Mouse (Mus musculus) MEL (cell line): ENCODE measurements at regions not wholly inside any gene's neighbourhood (a gene's known extent, or its start where the extent isn't known, plus 50 kb on each side); places are given as distances from the start of the nearest gene placed in this dataset.
A peak's percentile ranks its signal among the peaks of the same experiment; 100 is the strongest.

Experiments
- DNase-seq: peaks from one replicate; pipeline ENCODE4 v3.0.0; 2011; ENCODE audit warnings: low read depth, low spot score
- H3K27ac ChIP-seq: 2 replicates; pipeline ENCODE4 v1.5.1; 2012; ENCODE audit warnings: low read depth, mild to moderate bottlenecking, control low read depth, low read length, moderate library complexity; ENCODE audit not compliant: control insufficient read depth
- H3K27me3 ChIP-seq, 2 experiments: fragments of 150-350 bp in 1 of 2; sonication (generic) in 1 of 2; 2 replicates each; pipeline ENCODE4 v1.6.1; 2012; ENCODE audit warnings: low read length in 2 of 2, mild to moderate bottlenecking in 2 of 2, improper control_type of control experiment in 1 of 2, moderate library complexity in 1 of 2; ENCODE audit not compliant: insufficient read depth in 2 of 2, control insufficient read depth in 1 of 2
- H3K36me3 ChIP-seq, 2 experiments: 2 replicates each; pipeline ENCODE4 v1.6.1; 2012 to 2014; ENCODE audit warnings: low read length in 2 of 2, improper control_type of control experiment in 1 of 2, inconsistent platforms in 1 of 2, mild to moderate bottlenecking in 1 of 2; ENCODE audit not compliant: insufficient read depth in 2 of 2, control insufficient read depth in 1 of 2
- H3K4me1 ChIP-seq, 2 experiments: fragments of 150-350 bp in 1 of 2; sonication (generic) in 1 of 2; 2 replicates each; pipeline ENCODE4 v1.6.1; 2012; ENCODE audit warnings: low read length in 2 of 2, improper control_type of control experiment in 1 of 2, mild to moderate bottlenecking in 1 of 2; ENCODE audit not compliant: insufficient read depth in 2 of 2, control insufficient read depth in 1 of 2
- H3K4me3 ChIP-seq, 2 experiments: fragments of 150-350 bp in 1 of 2; sonication (generic) in 1 of 2; 2 replicates each; pipeline ENCODE4 v1.5.1; 2012; ENCODE audit warnings: low read depth in 2 of 2, low read length in 2 of 2, mild to moderate bottlenecking in 2 of 2, moderate library complexity in 2 of 2, control low read depth in 1 of 2, improper control_type of control experiment in 1 of 2; ENCODE audit not compliant: control insufficient read depth in 1 of 2, insufficient read depth in 1 of 2
- H3K79me2 ChIP-seq: 2 replicates; pipeline ENCODE4 v1.6.1; 2012; ENCODE audit warnings: mild to moderate bottlenecking, low read length, moderate library complexity; ENCODE audit not compliant: control insufficient read depth, poor library complexity, insufficient read depth
- H3K9ac ChIP-seq: 2 replicates; pipeline ENCODE4 v1.6.1; 2012; ENCODE audit warnings: low read depth, mild to moderate bottlenecking, control low read depth, low read length, moderate library complexity; ENCODE audit not compliant: control insufficient read depth, poor library complexity, severe bottlenecking
- H3K9me3 ChIP-seq: fragments of 150-350 bp; sonication (generic); replicated peaks from 2 replicates; pipeline ENCODE4 v1.6.1; 2012; ENCODE audit warnings: mild to moderate bottlenecking, low read length, improper control_type of control experiment, moderate library complexity; ENCODE audit not compliant: insufficient read depth
- BHLHE40 ChIP-seq: IDR thresholded peaks from 2 replicates; pipeline ENCODE4 v1.6.1; 2012; ENCODE audit warnings: low read depth, mild to moderate bottlenecking, inconsistent platforms, low read length, improper control_type of control experiment, borderline replicate concordance
- CTCF ChIP-seq, 3 experiments: IDR thresholded peaks in 2 of 3; conservative IDR thresholded peaks in 1 of 3; 2 replicates each; pipeline ENCODE4 v1.5.1; 2011 to 2012; ENCODE audit warnings: low read length in 3 of 3, low read depth in 2 of 3, mild to moderate bottlenecking in 2 of 3, improper control_type of control experiment in 1 of 3, inconsistent platforms in 1 of 3, mixed read lengths in 1 of 3, moderate library complexity in 1 of 3; ENCODE audit not compliant: control insufficient read depth in 1 of 3, insufficient read depth in 1 of 3, poor library complexity in 1 of 3, severe bottlenecking in 1 of 3
- EP300 ChIP-seq, 2 experiments: IDR thresholded peaks; 2 replicates each; pipeline ENCODE4 v1.6.1; 2011; ENCODE audit warnings: improper control_type of control experiment in 2 of 2, low read length in 2 of 2, low read depth in 1 of 2, mild to moderate bottlenecking in 1 of 2
- GABPA ChIP-seq: IDR thresholded peaks from 2 replicates; pipeline ENCODE4 v1.6.1; 2012; ENCODE audit warnings: low read depth, mild to moderate bottlenecking, inconsistent platforms, low read length, improper control_type of control experiment, moderate library complexity
- KAT2A ChIP-seq: conservative IDR thresholded peaks from 2 replicates; pipeline ENCODE4 v1.6.1; 2012; ENCODE audit warnings: low read depth, low read length, improper control_type of control experiment, inconsistent platforms
- MEF2A ChIP-seq: IDR thresholded peaks from 2 replicates; pipeline ENCODE4 v1.6.1; 2014; ENCODE audit warnings: low read depth, mild to moderate bottlenecking, inconsistent platforms, low read length, improper control_type of control experiment; ENCODE audit not compliant: poor library complexity, insufficient replicate concordance, severe bottlenecking; ENCODE audit errors: extremely low read depth
- MYB ChIP-seq: IDR thresholded peaks from 2 replicates; pipeline ENCODE4 v1.6.1; 2011; ENCODE audit warnings: mild to moderate bottlenecking, low read depth, low read length, improper control_type of control experiment
- MYC ChIP-seq: IDR thresholded peaks from 2 replicates; pipeline ENCODE4 v1.6.1; 2011; ENCODE audit warnings: low read depth, mild to moderate bottlenecking, low read length, improper control_type of control experiment, moderate library complexity
- NELFE ChIP-seq: IDR thresholded peaks from 2 replicates; pipeline ENCODE4 v1.6.1; 2011; ENCODE audit warnings: low read depth, low read length, improper control_type of control experiment
- POLR2A ChIP-seq, 2 experiments: IDR thresholded peaks; 2 replicates each; pipeline ENCODE4 v1.6.1; 2011 to 2012; ENCODE audit warnings: low read length in 2 of 2, mild to moderate bottlenecking in 2 of 2, control low read depth in 1 of 2, improper control_type of control experiment in 1 of 2, low read depth in 1 of 2, moderate library complexity in 1 of 2; ENCODE audit not compliant: control insufficient read depth in 1 of 2, insufficient read depth in 1 of 2, poor library complexity in 1 of 2
- TCF12 ChIP-seq: IDR thresholded peaks from 2 replicates; pipeline ENCODE4 v1.6.1; 2014; ENCODE audit warnings: low read depth, mild to moderate bottlenecking, inconsistent platforms, low read length, improper control_type of control experiment, moderate library complexity
- UBTF ChIP-seq: IDR thresholded peaks from 2 replicates; pipeline ENCODE4 v1.6.1; 2012; ENCODE audit warnings: low read depth, mild to moderate bottlenecking, inconsistent platforms, low read length, improper control_type of control experiment, moderate library complexity, borderline replicate concordance; ENCODE audit not compliant: insufficient read depth
- USF1 ChIP-seq: IDR thresholded peaks from 2 replicates; pipeline ENCODE4 v1.6.1; 2014; ENCODE audit warnings: low read depth, mild to moderate bottlenecking, inconsistent platforms, low read length, improper control_type of control experiment, moderate library complexity
- USF2 ChIP-seq, 2 experiments: IDR thresholded peaks; 2 replicates each; pipeline ENCODE4 v1.6.1; 2011 to 2012; ENCODE audit warnings: improper control_type of control experiment in 2 of 2, low read length in 2 of 2, borderline replicate concordance in 1 of 2, inconsistent platforms in 1 of 2, low read depth in 1 of 2, mild to moderate bottlenecking in 1 of 2; ENCODE audit not compliant: insufficient read depth in 1 of 2

DNA sequence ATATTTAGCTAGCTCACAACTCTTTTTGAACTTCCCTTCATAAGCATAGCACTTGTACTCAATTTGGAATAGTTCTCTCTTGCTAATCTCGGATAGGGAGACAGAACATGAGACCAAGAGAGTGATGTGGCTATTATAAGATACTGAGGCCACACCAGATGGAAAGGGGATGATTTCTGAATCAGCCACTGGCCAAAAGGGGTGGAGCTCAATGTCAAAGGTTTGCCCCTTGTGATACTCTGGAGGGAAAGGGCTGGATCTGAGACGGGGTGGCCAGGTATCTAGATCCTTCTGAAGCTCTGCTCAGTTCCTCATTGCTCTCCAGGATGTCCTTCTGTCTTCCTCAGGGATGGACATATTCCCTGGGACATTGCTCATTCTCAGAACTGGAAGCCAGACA, 277.6 kb downstream of the Ccser2 start:
- Histone ChIP-seq H3K79me2 (no peaks in the 10 kb centered on the region), H3K36me3 (no peaks in the 10 kb centered on the region), H3K9ac (no peak overlapping the region), H3K27me3 (no peaks in the 10 kb centered on the region; a peak in 1 of 4 replicates), H3K27ac (no peak overlapping the region), H3K9me3 (no peaks in the 10 kb centered on the region)
- no peak for DNase-seq
- no peak for TF ChIP-seq USF1
- no peak for TF ChIP-seq EP300 (IDR thresholded peaks at IDR 0.05; ENCODE audit: low read depth in 1 of 2, low read length in 2 of 2)
- TF ChIP-seq, all 39 proteins: peak for 0
- no peaks in the 10 kb centered on the region for H3K4me1 ChIP-seq
- no peak overlapping the region for H3K4me3 ChIP-seq

DNA sequence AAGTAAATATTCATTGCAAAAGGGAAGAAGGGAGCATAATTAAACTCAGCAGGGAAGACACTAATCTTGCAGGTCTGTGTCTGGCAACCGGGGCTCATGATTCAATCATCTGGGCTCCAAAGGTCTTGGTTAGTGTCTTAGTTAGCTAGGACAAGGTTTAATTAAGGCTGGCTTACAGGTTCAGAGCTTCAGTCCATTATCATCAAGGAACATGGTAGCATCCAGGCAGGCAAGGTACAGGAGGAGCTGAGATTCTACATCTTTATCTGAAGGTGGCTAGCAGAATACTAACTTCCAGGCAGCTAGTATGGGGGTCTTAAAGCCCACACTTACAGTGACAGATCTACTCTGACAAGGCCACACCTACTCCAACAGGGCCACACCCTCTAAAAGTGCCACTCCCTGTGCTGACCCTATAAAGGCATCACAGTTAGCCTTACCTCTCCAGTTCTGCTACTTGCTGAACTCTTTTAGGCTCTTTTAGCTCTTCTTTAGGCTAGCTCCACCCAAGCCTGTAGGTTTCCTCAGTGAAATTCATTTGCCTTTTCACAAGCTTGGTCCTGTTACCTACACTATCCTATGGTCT, 309.8 kb downstream of the Ccser2 start:
- Histone ChIP-seq H3K27ac (no peak overlapping the region), H3K4me1 (no peaks in the 10 kb centered on the region), H3K79me2 (no peaks in the 10 kb centered on the region), H3K9me3 (no peaks in the 10 kb centered on the region), H3K4me3 (no peak overlapping the region), H3K9ac (no peak overlapping the region), H3K27me3 (no peaks in the 10 kb centered on the region), H3K36me3 (no peaks in the 10 kb centered on the region)
- TF ChIP-seq POLR2A (IDR thresholded peaks at IDR 0.05; ENCODE audit: control insufficient read depth in 1 of 2, insufficient read depth in 1 of 2, low read depth in 1 of 2, low read length in 2 of 2, poor library complexity in 1 of 2): no peak
- no peak for TF ChIP-seq GABPA
- no peak for TF ChIP-seq UBTF
- DNase-seq: no peak

DNA sequence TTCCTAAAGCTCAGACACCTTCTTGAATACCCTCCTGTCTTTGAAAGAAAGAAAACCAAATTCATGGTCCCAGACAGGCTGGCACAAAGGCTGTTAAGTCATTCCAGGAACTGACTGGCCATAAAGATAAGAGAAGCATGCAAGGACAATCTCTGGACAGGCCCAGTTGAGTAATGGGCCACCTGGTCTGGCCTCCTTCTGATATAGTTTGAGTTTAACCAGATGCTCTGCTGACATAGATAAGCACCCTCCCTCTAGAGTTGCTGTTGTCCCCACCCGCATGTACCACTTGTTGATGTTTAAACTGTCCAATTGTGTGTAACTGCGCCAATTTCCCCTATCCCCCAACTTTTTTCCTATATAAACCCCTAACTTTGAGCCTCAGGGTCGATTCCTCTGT, 310.4 kb downstream of the Ccser2 start:
- peak; percentile 10; the same call in 1 of the 2 replicates for TF ChIP-seq TCF12
- TF ChIP-seq UBTF: no peak
- Histone ChIP-seq H3K4me3 (no peak overlapping the region), H3K4me1 (no peaks in the 10 kb centered on the region), H3K9me3 (no peaks in the 10 kb centered on the region), H3K79me2 (no peaks in the 10 kb centered on the region), H3K36me3 (no peaks in the 10 kb centered on the region), H3K9ac (no peak overlapping the region), H3K27ac (no peak overlapping the region), H3K27me3 (no peaks in the 10 kb centered on the region)
- no peak for DNase-seq

DNA sequence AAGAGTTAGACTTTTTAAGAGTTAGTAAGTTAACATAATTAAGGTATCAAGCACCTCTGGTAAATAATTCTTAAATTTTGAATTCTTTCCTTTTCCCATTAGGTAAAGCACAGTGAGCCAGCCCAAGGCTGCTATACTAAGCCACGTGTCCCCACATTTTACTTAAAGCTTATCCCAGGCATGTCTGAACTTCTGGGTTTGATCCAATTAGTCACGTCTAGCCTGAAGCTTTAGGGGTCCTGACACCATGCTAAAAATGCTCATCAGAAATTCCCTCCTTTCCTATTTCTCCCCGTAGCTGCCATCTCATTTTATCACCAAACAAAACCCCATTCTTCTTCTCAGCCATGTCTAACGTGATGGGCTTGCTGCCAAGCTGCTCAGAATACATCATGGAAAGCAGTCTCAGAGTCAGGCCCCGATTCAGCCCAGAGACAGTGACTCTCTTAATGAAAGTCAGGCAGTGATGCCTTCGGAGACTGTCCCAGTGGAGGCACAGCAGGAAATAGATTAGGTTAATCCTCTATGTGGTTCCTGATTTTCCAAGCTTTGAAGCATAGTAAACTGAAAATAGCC, 315.5 kb downstream of the Ccser2 start:
- no peaks in the 10 kb centered on the region for H3K9me3 ChIP-seq
- H3K4me3 ChIP-seq: no peak overlapping the region
- H3K9ac ChIP-seq: no peak overlapping the region
- no peak for TF ChIP-seq BHLHE40
- no peak for TF ChIP-seq UBTF
- no peak for TF ChIP-seq CTCF (IDR thresholded peaks at IDR 0.05 in 2 of 3, conservative IDR thresholded peaks at IDR 0.05 in 1 of 3; ENCODE audit: control insufficient read depth in 1 of 3, insufficient read depth in 1 of 3, low read depth in 2 of 3, low read length in 3 of 3, poor library complexity in 1 of 3, severe bottlenecking in 1 of 3)
- no peak for TF ChIP-seq MYB
- no peak for TF ChIP-seq MYC
- TF ChIP-seq NELFE: no peak
- no peak for TF ChIP-seq EP300 (IDR thresholded peaks at IDR 0.05; ENCODE audit: low read depth in 1 of 2, low read length in 2 of 2)
- TF ChIP-seq MEF2A: no peak
- no peak for TF ChIP-seq USF2 (IDR thresholded peaks at IDR 0.05; ENCODE audit: borderline replicate concordance in 1 of 2, insufficient read depth in 1 of 2, low read depth in 1 of 2, low read length in 2 of 2)
- no peak for TF ChIP-seq KAT2A
- TF ChIP-seq, all 39 proteins: peak for 0
- Histone ChIP-seq H3K27ac (no peak overlapping the region), H3K79me2 (no peaks in the 10 kb centered on the region), H3K27me3 (no peaks in the 10 kb centered on the region), H3K4me1 (no peaks in the 10 kb centered on the region), H3K36me3 (no peaks in the 10 kb centered on the region)
- DNase-seq: no peak
